Mouse (Mus musculus) frontal cortex, postnatal 10 days (tissue): ENCODE measurements around the gene Nudc.

ENCODE experiments used
- DNase-seq, 2 experiments: peaks; one replicate each; pipeline ENCODE4 v3.0.0; 2022; ENCODE audit warnings: low spot score in 2 of 2, mixed read lengths in 1 of 2

Nudc gene

GRCm38 (mm10) chr4:133489489-133490245 is 56.1 kb downstream of the Nudc start:
- DNase-seq, result no peak

GRCm38 (mm10) chr4:133488619-133489392 is 57.0 kb downstream of the Nudc start:
- DNase-seq, result no peak

GRCm38 (mm10) chr4:133486673-133487357 is 59.0 kb downstream of the Nudc start:
- no peak for DNase-seq

- no peak for DNase-seq
Measured at GRCm38 (mm10) chr4:133485691-133486425, 59.9 kb downstream of the Nudc start.

GRCm38 (mm10) chr4:133484266-133485025 is 61.4 kb downstream of the Nudc start:
- no peak for DNase-seq
